ENCODE assay signal across 12 mouse cellular contexts in genomic region chr6:121194061-121194955, GRCm38 (mm10). TPM values are rescaled to one million over a fixed set of nuclear protein-coding genes. Genes with fewer than 3 reads are reported as not detected.
DNase-seq lines count a peak whose midpoint lies in the region; ATAC-seq and TF ChIP-seq lines count a peak whose summit lies in the region.
"Had no signal": no experiment of that assay in that cellular context is flagged by ENCODE, and none has a peak within 500 bp of the region (broad histone marks: within the 10 kb centered on the region; RNA-seq: fewer than 3 reads in every experiment).

No protein-coding gene starts in this region.

- H3K4me3 ChIP-seq in liver, embryonic 12.5 days, result no peak overlapping the region
- peak overlapping the region; percentile 52 for H3K4me3 ChIP-seq in E14TG2a.4 (replicated peaks; ENCODE audit: low read length)
- no peak overlapping the region for H3K4me3 ChIP-seq in liver, postnatal 0 days (ENCODE audit: low read depth, low read length)
- H3K4me3 ChIP-seq: gastrocnemius, adult 2 months; liver, embryonic 15.5 days had no signal

- ATAC-seq in liver, embryonic 12.5 days, result no peak
- ATAC-seq in liver, postnatal 0 days, result no peak

- no peaks in the 10 kb centered on the region for H3K9me3 ChIP-seq in liver, embryonic 12.5 days (replicated peaks)
- no peaks in the 10 kb centered on the region for H3K9me3 ChIP-seq in E14TG2a.4 (ENCODE audit: low read length)
- no peaks in the 10 kb centered on the region for H3K9me3 ChIP-seq in liver, postnatal 0 days (ENCODE audit: low read length)
- H3K9me3 ChIP-seq: liver, embryonic 15.5 days had no signal

- DNase-seq in liver, result no peak
- DNase-seq in R1 (ENCODE audit: low read depth, low spot score), result peak; percentile 82
- DNase-seq in liver, postnatal 0 days, result no peak
- DNase-seq in right cerebral cortex, postnatal 4 days, result no peak
- DNase-seq in adrenal gland, postnatal 14 days, result no peak
- DNase-seq: adrenal gland, adult 2 months; cerebellum, postnatal 36 days; gastrocnemius, adult 2 months; kidney, postnatal 36 days had no signal

- no peak for TF ChIP-seq CTCF in E14TG2a.4 (conservative IDR thresholded peaks at IDR 0.05; ENCODE audit: low read length)
- TF ChIP-seq CTCF in liver, postnatal 0 days (IDR thresholded peaks at IDR 0.05; ENCODE audit: low read depth), result no peak

- peaks cover 41% of the 10 kb centered on the region for H3K36me3 ChIP-seq in liver, embryonic 12.5 days
- peaks cover 16% of the 10 kb centered on the region for H3K36me3 ChIP-seq in E14TG2a.4 (ENCODE audit: insufficient read depth, low read length)
- peaks cover 15% of the 10 kb centered on the region for H3K36me3 ChIP-seq in liver, postnatal 0 days (replicated peaks; ENCODE audit: insufficient read depth, low read length)

- 62% methylated on average over 13 of the region's 13 CpGs for WGBS in liver, embryonic 12.5 days (ENCODE audit: insufficient replicate concordance)
- WGBS in liver, postnatal 0 days (ENCODE audit: insufficient replicate concordance), result 72% methylated on average over 13 of the region's 13 CpGs

- H3K4me1 ChIP-seq in liver, embryonic 12.5 days, result peaks cover 11% of the 10 kb centered on the region
- H3K4me1 ChIP-seq in E14TG2a.4 (replicated peaks; ENCODE audit: low read depth, low read length), result peaks cover 38% of the 10 kb centered on the region
- H3K4me1 ChIP-seq in liver, postnatal 0 days (ENCODE audit: insufficient read depth), result no peaks in the 10 kb centered on the region

- no peak for TF ChIP-seq EP300 in liver, postnatal 0 days (IDR thresholded peaks at IDR 0.05; ENCODE audit: low read depth)

- no peaks in the 10 kb centered on the region for H3K27me3 ChIP-seq in liver, embryonic 12.5 days (replicated peaks)
- no peaks in the 10 kb centered on the region for H3K27me3 ChIP-seq in E14TG2a.4 (ENCODE audit: insufficient read depth, low read length)
- no peaks in the 10 kb centered on the region for H3K27me3 ChIP-seq in liver, postnatal 0 days (ENCODE audit: insufficient read depth, low read length)
- H3K27me3 ChIP-seq: liver, embryonic 15.5 days had no signal

- no peak overlapping the region for H3K9ac ChIP-seq in liver, embryonic 12.5 days
- H3K9ac ChIP-seq in liver, postnatal 0 days (replicated peaks), result 0 out of 2 replicates have a peak overlapping the region, but pooled peaks have one; percentile 26
- H3K9ac ChIP-seq: liver, embryonic 15.5 days had no signal

- H3K27ac ChIP-seq in liver, embryonic 12.5 days, result peak overlapping the region; percentile 16; the same call in 1 of the 2 replicates
- H3K27ac ChIP-seq in liver, postnatal 0 days (ENCODE audit: low read depth), result 0 out of 2 replicates have a peak overlapping the region, but pooled peaks have one; percentile 16
- H3K27ac ChIP-seq: gastrocnemius, adult 2 months; liver, embryonic 15.5 days had no signal

- no peak overlapping the region for H3K4me2 ChIP-seq in liver, embryonic 12.5 days
- no peak overlapping the region for H3K4me2 ChIP-seq in liver, postnatal 0 days (ENCODE audit: low read depth, low read length)
- H3K4me2 ChIP-seq: liver, embryonic 15.5 days had no signal

RNA-seq across cellular contexts. Expression of gene Pex26, which starts 10.8 kb away (rescaled TPM):
- polyA plus RNA-seq in liver, embryonic 12.5 days (2016; fragmentation: Nextera tagmentation; extraction: Ambion mirVana), result 5.3 and 5.5 TPM in 2 replicates
- polyA plus RNA-seq in liver, postnatal 0 days (2015; fragmentation: Nextera tagmentation; extraction: Ambion mirVana), result 3.9 and 4.2 TPM in 2 replicates
- total RNA-seq in adrenal gland, postnatal 14 days (2021), result 11.9 and 12.7 TPM in 2 replicates

RNA-seq across cellular contexts. Expression of gene Tuba8, which starts 16.2 kb away (rescaled TPM):
- 7.2 and 8.4 TPM in 2 replicates for polyA plus RNA-seq in liver, embryonic 12.5 days (2016; fragmentation: Nextera tagmentation; extraction: Ambion mirVana)
- polyA plus RNA-seq in liver, postnatal 0 days (2015; fragmentation: Nextera tagmentation; extraction: Ambion mirVana), result 6.5 and 6.7 TPM in 2 replicates
- total RNA-seq in adrenal gland, postnatal 14 days (2021), result 15.9 and 17.5 TPM in 2 replicates

RNA-seq across cellular contexts. Expression of gene Usp18, which starts 51.4 kb away (rescaled TPM):
- polyA plus RNA-seq in liver, embryonic 12.5 days (2016; fragmentation: Nextera tagmentation; extraction: Ambion mirVana), result 5.0 and 5.9 TPM in 2 replicates
- 19.2 and 24.1 TPM in 2 replicates for polyA plus RNA-seq in liver, postnatal 0 days (2015; fragmentation: Nextera tagmentation; extraction: Ambion mirVana)
- total RNA-seq in adrenal gland, postnatal 14 days (2021), result 1.2 and 1.9 TPM in 2 replicates
